Mouse (Mus musculus): ENCODE measurements at regions not wholly inside any gene's neighbourhood (a gene's known extent, or its start where the extent isn't known, plus 50 kb on each side); places are given as distances from the start of the nearest gene placed in this dataset.
A peak's percentile ranks its signal among the peaks of the same experiment; 100 is the strongest.

DNA sequence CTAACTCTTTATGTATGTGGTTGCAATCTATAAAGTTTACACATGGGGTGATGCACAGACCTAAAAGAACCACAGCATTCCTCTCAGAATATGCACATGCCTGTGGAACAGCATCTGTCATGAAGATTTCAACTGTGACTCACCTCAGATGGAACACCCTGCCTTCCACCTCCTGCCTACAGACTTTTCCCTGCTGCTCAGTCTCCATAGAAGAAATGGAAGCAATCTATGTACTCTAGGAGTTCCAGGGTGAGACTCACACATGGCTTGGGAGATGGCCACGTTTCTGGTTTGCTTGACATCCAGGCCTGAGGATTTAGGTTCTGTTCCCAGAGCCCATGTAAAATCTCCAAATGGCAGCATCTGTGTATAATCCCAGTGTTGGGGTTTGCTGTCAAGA lies 579.7 kb downstream of the Plekhb2 start:
- no peak for DNase-seq

DNA sequence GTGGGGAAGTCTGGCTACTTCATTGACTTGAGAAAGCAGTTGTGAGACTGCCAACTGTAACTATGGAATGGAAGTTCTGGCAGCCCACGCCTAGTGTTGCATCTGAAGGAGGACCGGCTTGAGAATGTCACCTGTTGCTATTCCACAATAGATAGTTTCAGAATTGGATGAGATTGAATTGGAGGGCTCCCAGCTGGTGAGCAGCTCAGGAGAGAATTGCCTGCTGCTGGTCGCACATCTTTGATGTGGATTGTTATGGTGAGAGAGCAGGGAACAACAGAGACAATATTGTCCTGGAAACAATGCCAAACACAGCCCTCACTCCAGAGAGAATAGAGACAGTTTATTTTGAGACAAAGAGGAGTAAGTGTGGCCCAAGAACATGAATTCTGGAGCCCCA lies 585.9 kb downstream of the Plekhb2 start:
- no peak for DNase-seq

DNA sequence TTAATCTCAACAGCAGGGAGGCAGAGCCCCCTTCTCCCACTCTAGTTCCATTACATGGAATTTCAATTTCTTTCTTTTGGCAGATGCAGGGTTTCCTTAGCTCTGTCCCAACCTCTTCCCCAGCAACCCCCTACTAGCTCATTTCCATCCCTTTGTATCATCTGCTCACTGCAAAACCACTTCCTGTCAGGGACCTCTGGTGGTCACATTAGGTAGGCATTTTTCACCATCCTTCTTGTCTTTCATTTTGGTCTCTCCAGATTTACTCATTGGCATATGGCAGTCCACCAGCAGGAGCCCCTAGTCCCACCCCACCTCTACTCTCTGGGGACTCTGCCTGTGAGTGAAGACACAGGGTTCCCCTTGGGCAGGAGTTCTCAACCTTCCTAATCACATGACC lies 597.6 kb downstream of the Plekhb2 start:
- no peak for DNase-seq

DNA sequence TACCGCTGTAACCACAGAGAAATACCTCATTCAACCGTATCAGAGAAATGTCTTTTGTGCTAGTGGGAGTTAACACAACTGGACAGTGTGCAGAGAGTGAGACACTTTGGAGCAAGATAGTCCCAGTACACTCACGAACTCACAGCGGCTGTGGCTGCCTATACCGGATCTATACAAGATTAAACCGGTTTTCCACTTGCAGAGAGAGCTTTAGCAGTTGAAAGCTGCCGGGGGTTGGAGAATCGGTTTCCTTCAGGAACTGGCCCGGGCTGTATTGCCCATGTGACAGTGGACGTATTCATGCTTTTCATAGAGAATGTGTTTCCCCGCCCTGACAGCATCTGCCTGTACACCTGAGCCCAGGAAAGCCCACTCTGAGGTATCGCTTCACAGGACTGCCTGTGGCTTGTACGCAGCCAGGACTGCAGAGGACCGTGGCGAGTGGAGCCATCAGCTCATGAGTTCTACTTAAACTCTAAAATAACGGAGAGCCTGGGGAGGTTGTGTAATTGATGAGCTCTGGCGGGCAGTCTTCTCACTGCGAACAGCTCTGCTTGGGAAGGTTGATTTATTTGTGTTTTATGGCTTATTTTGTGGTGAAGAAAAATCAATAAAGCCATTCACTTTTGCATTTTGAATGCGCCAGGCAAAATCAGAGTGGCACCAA lies 602.8 kb downstream of the Plekhb2 start:
- DNase-seq = no peak

DNA sequence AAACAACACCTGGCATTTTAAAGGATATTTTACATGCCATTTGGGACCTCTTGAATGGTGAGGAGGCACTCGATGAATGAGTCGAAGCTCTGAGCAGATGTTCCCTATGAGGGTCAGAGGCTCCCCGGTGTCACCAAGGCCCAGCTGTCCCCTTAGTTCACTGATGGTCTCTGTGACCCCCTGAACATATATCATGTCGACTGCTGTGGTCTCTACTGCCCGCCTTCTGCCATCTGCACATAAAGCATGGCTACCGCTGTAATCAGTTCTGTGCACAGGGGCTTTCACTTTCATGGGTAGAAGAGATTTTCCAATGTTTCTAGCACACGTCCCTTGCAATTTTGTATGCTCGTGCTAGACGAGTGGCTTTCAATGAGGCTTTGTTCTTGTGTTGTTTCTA lies 607.8 kb downstream of the Plekhb2 start:
- DNase-seq = no peak

DNA sequence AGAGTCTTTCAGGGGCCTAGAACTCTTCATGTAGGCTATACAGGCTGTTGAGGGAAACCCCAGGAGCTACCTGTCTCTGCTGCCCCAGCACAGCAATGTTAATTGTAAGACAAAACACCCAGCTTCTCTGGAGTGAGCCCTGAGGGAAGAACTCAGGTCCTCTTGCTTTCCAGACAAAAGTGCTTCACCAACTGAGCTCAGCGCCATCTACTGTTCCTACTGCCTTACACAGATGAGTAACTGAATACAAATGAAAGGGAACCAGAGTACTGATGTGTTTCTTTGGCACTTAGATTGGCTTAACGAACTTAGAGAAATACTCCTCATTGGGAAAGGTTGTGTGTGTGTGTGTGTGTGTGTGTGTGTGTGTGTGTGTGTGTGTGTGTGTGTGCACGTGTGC lies 603.1 kb upstream of the Hs6st1 start:
- no peak for DNase-seq

DNA sequence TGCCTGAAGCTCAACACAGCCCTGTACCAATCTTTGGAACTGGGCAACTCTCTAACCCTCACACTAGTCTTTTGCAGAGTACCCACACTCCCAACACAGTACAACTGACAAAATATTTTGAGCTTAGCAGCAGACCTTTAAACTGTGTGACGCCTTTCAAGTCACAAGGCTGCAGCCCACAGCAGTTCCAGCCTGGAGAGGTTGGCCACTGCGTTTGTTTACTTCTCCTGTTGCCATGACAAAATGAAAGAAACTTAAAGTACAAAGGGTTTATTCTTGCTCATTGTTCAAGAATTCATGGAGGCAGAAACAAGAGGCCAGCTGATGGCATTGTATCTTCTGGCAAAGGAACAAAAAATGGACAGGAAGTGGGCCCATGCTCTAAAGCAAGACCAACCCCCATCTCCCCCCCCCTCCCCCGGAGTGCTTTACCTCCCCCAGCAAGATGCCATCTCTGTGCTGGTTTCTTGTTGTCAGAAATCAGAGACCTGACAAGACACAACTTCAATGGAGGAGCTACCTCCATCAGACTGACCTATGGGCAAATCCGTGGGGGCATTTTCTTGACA lies 598.9 kb upstream of the Hs6st1 start:
- no peak for DNase-seq

DNA sequence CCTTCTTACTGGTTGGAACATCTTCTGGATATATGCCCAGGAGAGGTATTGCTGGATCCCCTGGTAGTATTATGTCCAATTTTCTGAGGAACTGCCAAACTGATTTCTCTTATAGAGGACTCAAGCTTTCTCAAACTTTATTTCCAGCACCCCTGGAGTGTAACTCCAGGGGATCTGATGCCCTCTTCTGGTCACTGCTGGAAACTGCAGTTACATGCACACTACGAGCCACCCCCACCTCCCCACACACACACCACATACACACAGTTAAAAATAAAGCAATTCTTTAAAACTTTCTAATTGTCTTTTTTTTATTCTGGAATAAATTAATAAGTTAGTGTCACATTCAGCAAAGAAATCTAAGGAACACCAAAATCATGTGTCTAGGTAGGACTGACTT lies 589.9 kb upstream of the Hs6st1 start:
- DNase-seq = no peak

DNA sequence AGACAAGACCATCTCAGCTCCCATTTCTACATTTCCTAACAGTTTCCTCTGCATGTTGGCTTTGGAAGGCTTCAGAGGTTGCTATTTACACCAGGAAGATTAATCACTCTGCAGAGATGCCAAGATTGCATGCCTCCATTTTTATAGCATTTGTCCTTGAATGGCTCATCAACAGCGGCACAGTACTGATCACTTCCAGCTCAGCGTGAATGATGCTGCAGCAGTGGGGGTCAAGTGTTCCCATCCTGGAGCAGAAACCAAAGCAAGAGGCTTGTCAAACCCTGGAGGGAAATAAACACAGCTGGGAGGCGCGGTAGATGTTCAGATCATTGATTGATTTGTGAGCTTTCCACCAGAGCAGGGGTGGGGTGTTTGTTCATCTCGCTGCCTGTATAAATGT lies 572.2 kb upstream of the Hs6st1 start:
- DNase-seq = no peak

DNA sequence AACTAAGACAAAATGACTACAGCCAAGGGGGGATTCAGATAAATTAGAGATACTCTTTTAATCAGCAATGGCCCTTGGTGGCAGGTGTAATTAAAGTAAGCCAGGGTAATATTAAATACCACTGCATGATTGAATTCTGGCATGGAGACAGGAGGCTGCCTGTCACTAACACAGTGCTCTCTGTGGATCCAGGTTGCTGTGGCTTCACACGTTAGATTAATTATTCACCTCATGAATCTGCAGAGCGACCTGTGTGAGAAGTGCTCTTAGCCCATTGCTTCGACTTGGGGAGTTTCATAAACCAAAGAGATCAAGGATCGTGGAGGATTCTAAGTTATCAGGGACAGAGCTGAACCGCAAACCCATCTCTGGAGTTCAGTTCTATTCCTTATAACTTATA lies 545.2 kb upstream of the Hs6st1 start:
- no peak for DNase-seq

DNA sequence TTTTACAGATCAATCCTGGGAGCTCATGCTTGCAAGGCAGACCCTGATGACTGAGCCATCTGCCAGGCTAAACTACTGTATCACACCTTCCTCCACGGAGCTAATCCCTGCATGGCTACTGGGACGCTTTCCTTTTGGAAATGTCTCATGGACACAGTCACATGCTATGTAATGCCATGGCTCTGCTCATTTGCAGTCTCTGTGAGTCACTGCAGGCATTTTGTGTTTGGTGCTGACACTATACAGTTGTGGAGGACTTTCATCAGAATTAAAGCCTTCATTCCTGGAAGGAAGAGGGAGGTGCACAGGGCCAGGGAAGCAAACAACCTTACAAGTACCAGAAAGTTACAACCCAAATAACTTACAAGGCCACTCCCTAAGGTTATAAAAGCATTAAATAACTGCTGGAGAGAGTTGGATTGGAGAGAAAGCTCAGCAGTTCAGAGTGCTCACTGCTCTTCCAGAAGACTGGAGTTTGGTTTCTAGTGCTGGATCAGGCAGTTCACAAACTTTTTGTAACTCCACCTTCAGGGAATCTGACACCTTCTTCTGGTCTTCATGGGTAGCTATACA lies 544.3 kb upstream of the Hs6st1 start:
- no peak for DNase-seq

DNA sequence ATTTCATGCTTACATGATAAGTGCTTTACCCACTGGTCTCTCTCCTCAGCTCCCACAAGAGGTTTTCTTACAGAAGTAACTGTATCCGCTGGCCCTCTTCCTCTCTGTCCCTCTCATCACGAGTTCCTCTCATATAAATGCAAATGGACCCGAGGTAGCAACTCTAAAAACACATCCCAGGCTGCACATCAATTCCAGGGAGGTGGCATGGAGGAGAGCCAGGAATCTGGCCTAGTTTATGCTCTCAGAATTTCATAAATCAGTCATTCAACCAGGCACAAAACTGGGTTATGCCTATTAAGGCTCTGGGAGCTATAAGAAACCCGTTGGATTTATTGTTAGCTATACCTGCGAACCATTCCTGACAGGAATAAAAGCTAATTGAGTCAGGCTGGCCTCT lies 543.4 kb upstream of the Hs6st1 start:
- no peak for DNase-seq

DNA sequence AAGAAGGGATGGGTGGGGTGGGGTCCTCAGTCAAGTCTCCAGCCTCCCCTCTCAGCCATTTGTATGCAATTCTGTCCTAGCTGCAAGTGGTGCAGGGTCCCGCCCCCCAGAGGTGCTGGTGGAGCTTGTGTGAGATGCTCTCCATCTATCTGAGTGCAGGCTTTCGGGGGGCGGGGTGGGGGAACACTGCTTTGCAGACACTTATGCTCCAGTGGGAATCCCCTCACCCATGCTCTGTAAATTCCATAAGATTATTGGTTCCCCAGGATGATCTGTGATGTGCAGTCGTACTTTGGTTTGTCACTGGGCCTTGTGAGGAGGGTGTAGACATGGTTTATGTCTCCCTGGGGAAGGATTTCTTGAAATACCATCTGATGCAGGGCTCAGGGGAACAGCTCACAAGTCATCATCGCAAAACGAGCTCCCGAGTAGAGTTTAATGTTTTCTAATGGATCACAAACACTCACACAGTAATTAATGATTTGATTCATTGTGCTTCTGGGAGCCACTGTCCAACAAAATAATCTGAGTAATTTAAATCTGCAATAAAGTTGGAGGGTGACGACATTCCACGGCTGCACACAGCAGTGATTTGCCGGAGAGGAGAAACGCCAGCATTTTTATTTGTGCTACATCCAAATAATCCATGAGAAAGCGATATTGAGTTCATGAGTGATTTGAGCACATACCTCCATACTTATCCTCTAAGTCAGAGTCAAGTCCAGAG lies 540.3 kb upstream of the Hs6st1 start:
- no peak for DNase-seq

DNA sequence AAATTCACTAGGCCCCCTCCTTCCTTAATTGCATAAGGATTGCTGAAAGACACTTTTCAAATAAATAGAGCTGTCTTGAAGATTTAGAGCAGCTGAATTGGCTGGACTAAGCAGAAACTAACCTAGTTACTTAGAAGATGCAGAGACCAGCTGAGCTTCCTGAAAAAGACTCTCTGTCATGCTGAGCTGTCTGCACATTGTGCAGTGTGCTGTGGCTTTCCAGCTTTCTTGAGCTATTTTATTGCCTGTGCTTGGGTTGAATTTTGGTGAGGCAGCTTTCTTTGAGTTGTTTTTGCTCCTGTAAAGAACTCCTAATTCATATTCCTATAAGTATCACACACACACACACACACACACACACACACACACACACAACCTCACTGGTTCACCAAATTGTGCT lies 532.7 kb upstream of the Hs6st1 start:
- DNase-seq = no peak

DNA sequence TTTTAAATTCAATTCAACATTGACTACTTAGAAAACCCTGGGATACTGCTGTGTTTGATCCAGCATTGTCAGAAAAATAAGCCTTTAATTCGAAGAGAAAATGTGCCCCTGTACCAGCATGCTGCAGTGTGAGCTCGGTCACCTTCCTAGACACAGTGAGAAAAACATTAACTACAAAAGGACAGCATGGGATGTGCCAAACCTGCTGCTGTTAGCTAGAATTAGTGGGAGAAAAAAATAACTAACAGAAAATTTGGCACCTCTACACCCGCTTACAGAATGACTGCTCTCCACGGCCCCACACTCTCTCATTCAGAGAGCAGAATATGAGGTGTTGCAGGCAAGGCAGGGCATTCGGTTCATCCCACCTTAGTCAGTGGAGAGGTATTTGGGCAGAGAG lies 531.9 kb upstream of the Hs6st1 start:
- no peak for DNase-seq

DNA sequence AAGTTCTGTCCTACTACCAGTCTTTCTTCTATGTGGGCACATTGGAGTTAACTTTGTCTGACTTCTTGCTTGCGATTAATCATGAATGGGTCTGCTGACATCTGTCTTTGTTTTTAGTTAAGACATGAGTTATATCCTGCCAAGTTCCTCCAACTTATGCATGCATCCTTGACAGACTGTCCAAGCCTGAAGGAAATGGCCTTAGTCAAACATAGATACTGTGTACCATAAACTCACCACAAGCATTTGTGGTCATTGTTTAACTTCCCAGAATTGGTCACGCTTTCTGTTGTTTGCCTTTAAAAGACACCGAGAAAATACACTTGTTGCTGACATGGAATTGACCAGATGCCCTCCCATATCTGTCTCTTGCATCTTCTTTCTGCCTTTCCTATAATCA lies 519.4 kb upstream of the Hs6st1 start:
- DNase-seq = no peak

DNA sequence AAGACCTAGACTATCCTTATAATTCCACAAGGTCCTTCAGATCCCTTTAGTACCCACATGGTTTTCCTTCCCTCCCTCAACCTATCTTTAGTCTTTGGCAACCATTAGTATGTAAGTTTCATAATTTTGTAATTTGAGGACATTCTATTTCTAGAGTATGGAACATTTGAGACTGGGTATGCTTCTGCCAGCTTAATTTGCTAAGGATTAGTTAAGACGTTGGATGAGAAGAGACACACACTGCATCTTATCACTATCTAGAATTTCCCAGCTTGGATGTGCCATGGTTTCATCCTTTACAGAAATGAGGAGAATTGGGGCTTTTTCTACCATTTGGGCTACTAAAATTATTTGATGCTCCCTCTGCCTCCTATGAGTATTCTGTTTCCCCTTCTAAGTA lies 516.7 kb upstream of the Hs6st1 start:
- no peak for DNase-seq

DNA sequence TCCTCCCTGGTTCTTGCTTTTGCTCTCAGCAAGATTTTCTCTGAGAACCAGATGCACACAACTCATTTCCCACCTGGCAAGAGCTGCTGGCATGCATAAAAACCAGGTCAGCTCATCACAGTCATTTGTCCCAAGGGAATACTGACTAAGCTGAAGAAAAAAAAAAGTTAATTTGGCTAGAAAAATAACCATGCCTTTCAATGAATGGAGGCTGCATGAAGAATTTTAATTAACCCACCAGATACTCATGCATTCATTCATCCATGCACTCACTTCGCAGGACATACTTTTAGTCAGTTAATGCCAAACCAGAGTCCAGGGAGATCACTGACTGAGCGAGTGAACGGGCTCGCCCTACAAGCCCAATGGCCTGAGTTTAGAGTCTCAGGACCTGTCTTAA lies 505.4 kb upstream of the Hs6st1 start:
- DNase-seq = no peak

DNA sequence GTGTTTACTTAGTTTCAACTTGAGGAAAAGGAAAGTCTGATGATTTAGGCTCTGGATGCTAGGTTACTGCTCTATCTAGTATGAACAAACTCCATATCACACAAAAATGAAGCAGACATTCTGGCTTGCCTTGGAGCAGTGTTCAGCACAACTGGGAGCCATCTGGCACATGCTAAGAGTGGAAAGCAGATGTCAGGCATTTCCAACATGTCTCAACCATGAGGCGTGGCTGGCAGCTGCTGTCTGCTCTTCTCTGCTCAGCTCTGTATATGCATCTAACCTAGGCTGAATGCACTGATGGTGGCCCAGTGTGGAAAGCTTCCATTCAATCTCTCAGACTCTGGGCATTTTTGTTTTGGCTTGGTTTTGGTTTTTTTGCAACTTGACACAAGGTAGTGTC lies 493.0 kb upstream of the Hs6st1 start:
- DNase-seq = no peak

DNA sequence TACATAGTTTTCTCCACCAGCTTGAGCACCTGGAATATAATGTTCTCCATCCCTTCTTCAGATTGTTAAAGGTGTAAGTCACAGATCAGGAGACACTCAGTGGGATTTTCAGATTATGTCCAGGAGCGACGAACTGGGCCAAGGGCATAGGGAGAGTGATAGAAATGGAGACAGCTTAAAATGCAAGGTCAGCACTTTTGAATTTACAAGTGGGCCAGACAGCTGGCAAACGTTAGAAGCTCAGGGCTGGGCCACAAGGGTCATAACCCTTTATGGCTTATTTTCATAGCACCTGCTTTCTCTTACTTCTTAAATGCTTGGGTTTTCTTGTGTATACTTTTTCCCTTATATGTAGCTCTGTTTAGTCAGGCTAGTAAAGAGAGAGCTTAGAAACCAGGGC lies 488.8 kb upstream of the Hs6st1 start:
- DNase-seq = no peak

DNA sequence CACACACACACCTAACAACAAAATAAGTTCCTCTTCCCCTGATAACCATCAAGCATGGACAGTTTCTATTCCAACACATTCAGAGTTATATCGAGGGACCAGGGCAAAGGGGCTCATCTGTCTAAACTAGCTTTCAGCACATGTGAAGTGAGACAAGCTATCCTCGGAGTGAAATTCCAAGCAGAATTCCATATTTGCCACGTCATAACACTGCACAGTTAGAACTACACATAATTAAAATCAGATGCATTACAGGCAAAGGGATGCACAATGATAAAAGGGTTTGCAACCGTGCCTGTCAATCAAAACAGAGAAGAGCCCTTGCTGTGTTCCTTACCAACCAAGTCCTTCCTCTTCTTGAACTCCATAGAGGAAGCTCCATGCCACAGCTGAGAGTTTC lies 488.2 kb upstream of the Hs6st1 start:
- DNase-seq = no peak

DNA sequence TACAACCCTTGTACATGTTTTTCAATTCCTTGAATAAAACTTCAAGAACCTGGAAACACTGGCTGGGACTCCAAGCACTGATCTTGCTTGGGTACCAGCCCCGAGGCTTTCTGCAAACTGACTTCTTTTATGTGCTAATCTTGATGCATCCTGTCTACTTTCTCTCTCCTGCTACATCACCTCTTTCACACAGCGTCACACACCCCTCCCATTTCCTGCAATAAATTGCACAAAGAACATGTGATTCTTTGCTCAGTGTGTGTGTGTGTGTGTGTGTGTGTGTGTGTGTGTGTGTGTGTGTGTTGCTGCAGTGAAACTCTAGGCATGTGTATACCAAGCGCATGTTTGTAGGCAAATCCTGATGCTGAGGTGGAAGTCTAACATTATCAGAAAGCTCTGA lies 487.7 kb upstream of the Hs6st1 start:
- peak; percentile 38 to 60 for DNase-seq

DNA sequence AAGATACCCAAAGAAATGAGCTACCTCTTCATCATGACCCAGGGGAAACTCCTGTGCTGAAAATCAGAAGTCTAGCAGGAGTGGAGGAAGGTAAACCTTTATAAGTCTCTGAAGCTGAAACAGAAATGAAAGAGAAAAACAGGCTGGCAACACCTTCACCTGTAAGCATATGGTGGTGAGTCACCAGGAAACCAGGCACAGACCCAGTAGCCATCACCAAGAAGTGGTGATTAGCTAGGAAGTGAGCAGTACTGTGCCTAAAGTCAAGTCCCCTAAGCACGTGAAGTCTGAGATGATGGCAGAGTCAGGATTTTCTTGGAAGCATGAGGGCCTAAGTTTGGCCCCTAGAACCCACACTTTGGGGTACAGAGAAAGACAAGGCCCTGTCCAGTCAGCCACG lies 480.3 kb upstream of the Hs6st1 start:
- no peak for DNase-seq

DNA sequence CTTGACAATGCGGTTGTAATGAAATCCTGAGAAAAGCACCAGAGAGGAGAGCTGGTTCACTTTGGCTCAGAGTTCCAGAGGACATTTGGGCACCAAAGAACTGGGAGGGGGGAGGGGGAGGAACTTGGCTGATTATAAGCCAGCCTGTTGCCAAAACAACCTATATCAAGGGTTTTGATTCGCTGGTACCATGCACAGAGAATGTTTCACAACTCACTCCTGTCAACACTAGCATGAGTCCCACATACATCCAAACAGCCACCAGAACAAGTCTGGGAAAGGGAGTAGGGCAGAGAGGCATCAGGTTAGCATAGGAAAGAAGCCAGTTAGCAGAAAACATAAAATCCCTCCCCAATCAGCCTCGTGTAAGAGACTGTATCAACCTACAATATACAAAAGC lies 479.3 kb upstream of the Hs6st1 start:
- no peak for DNase-seq

Measured in thymus, postnatal 36 days (tissue).